Mouse (Mus musculus): ENCODE results near the gene Dock9. TPM values are rescaled to one million over a fixed set of nuclear protein-coding genes. Genes with fewer than 3 reads are reported as not detected.

Dock9 gene
- polyA plus RNA-seq, 1 experiment from 2014 or later = 13.7 TPM

- ChIA-PET POLR2A (interaction anchor here (0.7 kb wide), 1 partner anchor 56 kb away, joined by 3 read pairs; no protein-coding TSS in a partner anchor), CTCF (no interaction called here)
- in situ Hi-C loops (cut with MboI; ENCODE audit: low pct_unique_long_range_greater_than_20kb) = no loop called here
- TF ChIP-seq CTCF (IDR thresholded peaks at IDR 0.05) = no peak
- DNase-seq (ENCODE audit: low read depth, low spot score) (no peak), ATAC-seq (no peak)
- no peaks in the 10 kb centered on the region for H3K27me3 ChIP-seq
These were observed 177.1 kb downstream of the Dock9 start for GRCm38 (mm10) chr14:121620567-121620966.

- in situ Hi-C loops (cut with MboI; ENCODE audit: low pct_unique_long_range_greater_than_20kb) = no loop called here
- TF ChIP-seq CTCF (IDR thresholded peaks at IDR 0.05) = no peak
- no peaks in the 10 kb centered on the region for H3K27me3 ChIP-seq
- DNase-seq (ENCODE audit: low read depth, low spot score) (no peak), ATAC-seq (no peak)
- CTCF ChIA-PET = no interaction called here
- POLR2A ChIA-PET = interaction anchor here (0.7 kb wide), 1 partner anchor 56 kb away, joined by 3 read pairs; no protein-coding TSS in a partner anchor
These were observed 177.5 kb downstream of the Dock9 start for GRCm38 (mm10) chr14:121620157-121620556.

GRCm38 (mm10) chr14:121617645-121618390 lies 179.8 kb downstream of the Dock9 start:
- no peak for TF ChIP-seq CTCF (IDR thresholded peaks at IDR 0.05)
- in situ Hi-C loops (cut with MboI; ENCODE audit: low pct_unique_long_range_greater_than_20kb) = no loop called here
- no peak for ATAC-seq
- no peak for DNase-seq (ENCODE audit: low read depth, low spot score)
- CTCF ChIA-PET = no interaction called here
- no peaks in the 10 kb centered on the region for H3K27me3 ChIP-seq
- POLR2A ChIA-PET = no interaction called here

GRCm38 (mm10) chr14:121615431-121615830 lies 182.2 kb downstream of the Dock9 start:
- in situ Hi-C loops (cut with MboI; ENCODE audit: low pct_unique_long_range_greater_than_20kb) = no loop called here
- H3K27me3 ChIP-seq = no peaks in the 10 kb centered on the region
- POLR2A ChIA-PET = no interaction called here
- CTCF ChIA-PET = interaction anchor here (1.1 kb wide), 1 partner anchor 37 kb away, joined by 3 read pairs; no protein-coding TSS in a partner anchor
- no peak for TF ChIP-seq CTCF (IDR thresholded peaks at IDR 0.05)
- ATAC-seq = no peak
- DNase-seq (ENCODE audit: low read depth, low spot score) = no peak

GRCm38 (mm10) chr14:121614461-121615170 lies 183.0 kb downstream of the Dock9 start:
- TF ChIP-seq CTCF (IDR thresholded peaks at IDR 0.05) = no peak
- DNase-seq (ENCODE audit: low read depth, low spot score) = no peak
- CTCF ChIA-PET = interaction anchor here (1.1 kb wide), 1 partner anchor 36 kb away, joined by 3 read pairs; no protein-coding TSS in a partner anchor
- POLR2A ChIA-PET = no interaction called here
- in situ Hi-C loops (cut with MboI; ENCODE audit: low pct_unique_long_range_greater_than_20kb) = loop anchor here (5.0 kb wide), 1 partner anchor 138 kb away; no protein-coding TSS in a partner anchor
- ATAC-seq = no peak
- no peaks in the 10 kb centered on the region for H3K27me3 ChIP-seq

- in situ Hi-C loops (cut with MboI; ENCODE audit: low pct_unique_long_range_greater_than_20kb) = loop anchor here (5.0 kb wide), 1 partner anchor 139 kb away; no protein-coding TSS in a partner anchor
- ChIA-PET POLR2A (no interaction called here), CTCF (interaction anchor here (0.7 kb wide), 1 partner anchor 17 kb away, joined by 3 read pairs; no protein-coding TSS in a partner anchor)
- TF ChIP-seq CTCF (IDR thresholded peaks at IDR 0.05) = no peak
- ATAC-seq (no peak), DNase-seq (ENCODE audit: low read depth, low spot score) (no peak)
- no peaks in the 10 kb centered on the region for H3K27me3 ChIP-seq
These were observed 184.1 kb downstream of the Dock9 start for GRCm38 (mm10) chr14:121613490-121613889.

- in situ Hi-C loops (cut with MboI; ENCODE audit: low pct_unique_long_range_greater_than_20kb) = loop anchor here (5.0 kb wide), 1 partner anchor 139 kb away; no protein-coding TSS in a partner anchor
- POLR2A ChIA-PET = no interaction called here
- TF ChIP-seq CTCF (IDR thresholded peaks at IDR 0.05) = no peak
- CTCF ChIA-PET = interaction anchor here (0.7 kb wide), 1 partner anchor 17 kb away, joined by 3 read pairs; no protein-coding TSS in a partner anchor
- no peak for ATAC-seq
- H3K27me3 ChIP-seq = no peaks in the 10 kb centered on the region
- DNase-seq (ENCODE audit: low read depth, low spot score) = no peak
These were observed 184.7 kb downstream of the Dock9 start for GRCm38 (mm10) chr14:121612926-121613325.

GRCm38 (mm10) chr14:121611533-121611932 lies 186.1 kb downstream of the Dock9 start:
- DNase-seq (ENCODE audit: low read depth, low spot score) = no peak
- POLR2A ChIA-PET = no interaction called here
- no peak for TF ChIP-seq CTCF (IDR thresholded peaks at IDR 0.05)
- no peak for ATAC-seq
- CTCF ChIA-PET = interaction anchor here (1.1 kb wide), 1 partner anchor 13 kb away, joined by 3 read pairs; no protein-coding TSS in a partner anchor
- H3K27me3 ChIP-seq = no peaks in the 10 kb centered on the region
- in situ Hi-C loops (cut with MboI; ENCODE audit: low pct_unique_long_range_greater_than_20kb) = loop anchor here (5.0 kb wide), 1 partner anchor 141 kb away; no protein-coding TSS in a partner anchor

GRCm38 (mm10) chr14:121611098-121611497 lies 186.5 kb downstream of the Dock9 start:
- ATAC-seq = peak; percentile 88
- in situ Hi-C loops (cut with MboI; ENCODE audit: low pct_unique_long_range_greater_than_20kb) = loop anchor here (5.0 kb wide), 1 partner anchor 141 kb away; no protein-coding TSS in a partner anchor

GRCm38 (mm10) chr14:121608522-121608921 lies 189.1 kb downstream of the Dock9 start:
- DNase-seq (ENCODE audit: low read depth, low spot score) (no peak), ATAC-seq (no peak)
- ChIA-PET POLR2A (no interaction called here), CTCF (interaction anchor here (1.2 kb wide), 1 partner anchor 19 kb away, joined by 3 read pairs; no protein-coding TSS in a partner anchor)
- H3K27me3 ChIP-seq = no peaks in the 10 kb centered on the region
- in situ Hi-C loops (cut with MboI; ENCODE audit: low pct_unique_long_range_greater_than_20kb) = no loop called here
- no peak for TF ChIP-seq CTCF (IDR thresholded peaks at IDR 0.05)

More at GRCm38 (mm10) chr14:121611098-121611497, 186.5 kb downstream of the Dock9 start:
- CTCF ChIA-PET = interaction anchor here (1.1 kb wide), 1 partner anchor 14 kb away, joined by 3 read pairs; no protein-coding TSS in a partner anchor
- no peaks in the 10 kb centered on the region for H3K27me3 ChIP-seq
- no peak for TF ChIP-seq CTCF (IDR thresholded peaks at IDR 0.05)
- DNase-seq (ENCODE audit: low read depth, low spot score) = peak; percentile 44
- POLR2A ChIA-PET = no interaction called here
